Mouse (Mus musculus): ENCODE results near the gene Scnn1a.

GRCm38 (mm10) chr6:125356264-125356663, 35.8 kb downstream of the Scnn1a start:
- TF ChIP-seq POLR2A (IDR thresholded peaks at IDR 0.05; ENCODE audit: borderline replicate concordance, low read depth, low read length) (no peak), CTCF (IDR thresholded peaks at IDR 0.05; ENCODE audit: low read depth, low read length) (no peak)
